Mouse (Mus musculus) cortical plate, adult 2 months (tissue): ENCODE results near the gene Pea15a. TPM values are rescaled to one million over a fixed set of nuclear protein-coding genes. Genes with fewer than 3 reads are reported as not detected.

Experiments used
- H3K27ac ChIP-seq: fragments of 200-500 bp; 2 replicates; pipeline ENCODE4 v1.5.1; 2012; ENCODE audit warnings: low read length, control low read depth, inconsistent platforms; ENCODE audit not compliant: insufficient read depth
- H3K4me1 ChIP-seq: fragments of 200-500 bp; 2 replicates; pipeline ENCODE4 v1.6.1; 2011; ENCODE audit warnings: low read length; ENCODE audit not compliant: control insufficient read depth, insufficient read depth
- H3K4me3 ChIP-seq: fragments of 200-500 bp; 2 replicates; pipeline ENCODE4 v1.5.1; 2011; ENCODE audit warnings: mild to moderate bottlenecking, low read length, control low read depth; ENCODE audit not compliant: insufficient read depth
- CTCF ChIP-seq: fragments of 200-500 bp; IDR thresholded peaks from 2 replicates; pipeline ENCODE4 v1.5.1; 2011; ENCODE audit warnings: mild to moderate bottlenecking, control low read depth, low read length; ENCODE audit not compliant: insufficient read depth; ENCODE audit errors: extremely low read depth
- POLR2A ChIP-seq: fragments of 200-500 bp; IDR thresholded peaks from 2 replicates; pipeline ENCODE4 v1.6.1; 2011; ENCODE audit warnings: mild to moderate bottlenecking, low read length, control low read depth; ENCODE audit not compliant: insufficient read depth; ENCODE audit errors: extremely low read depth
- polyA plus RNA-seq: library from polyadenylated mRNA; depleted of rRNA; stranded (reverse); fragments of >200 nt; gene quantifications from 2 replicates; pipeline ENCODE4 v1.2.3, GENCODE M21; 2012

Pea15a gene
- polyA plus RNA-seq, 1 experiment: 543 TPM

GRCm38 (mm10) chr1:172204814-172205740 is 1.5 kb downstream of the Pea15a start:
- Histone ChIP-seq H3K4me3 (peak overlapping the region; percentile 91), H3K4me1 (peaks cover 23% of the 10 kb centered on the region), H3K27ac (peak overlapping the region; percentile 74)
- TF ChIP-seq CTCF (no peak), POLR2A (no peak)

- H3K4me1 ChIP-seq: peaks cover 24% of the 10 kb centered on the region
- TF ChIP-seq CTCF (no peak), POLR2A (no peak)
Observed at GRCm38 (mm10) chr1:172204033-172204813, 2.4 kb downstream of the Pea15a start.

DNA sequence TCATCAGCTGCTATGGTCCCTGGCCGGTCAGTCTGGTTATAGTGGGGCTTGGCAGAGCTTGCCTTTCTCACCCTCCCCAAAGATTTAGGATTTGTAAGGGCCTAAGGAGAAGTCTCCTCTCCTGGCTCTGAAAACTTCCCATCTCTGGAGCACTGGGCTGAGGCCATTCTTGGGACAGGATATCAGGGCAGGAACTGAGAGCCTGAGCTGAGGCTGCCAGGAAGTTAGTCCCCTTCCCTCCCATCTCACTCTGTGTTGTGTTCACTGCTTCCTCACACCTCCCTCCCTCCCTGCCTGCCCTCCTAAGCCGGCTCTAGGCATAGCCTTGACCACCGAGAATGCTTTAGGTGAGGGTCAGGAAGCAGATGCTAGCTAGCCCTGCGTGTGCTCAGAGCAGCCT is 3.0 kb downstream of the Pea15a start:
- TF ChIP-seq POLR2A: no peak
- no peak for TF ChIP-seq CTCF
- Histone ChIP-seq H3K4me3 (peak overlapping the region; percentile 91), H3K4me1 (peaks cover 25% of the 10 kb centered on the region), H3K27ac (peak overlapping the region; percentile 43)

More at GRCm38 (mm10) chr1:172204033-172204813, 2.4 kb downstream of the Pea15a start:
- Histone ChIP-seq H3K4me3 (peak overlapping the region; percentile 91), H3K27ac (peak overlapping the region; percentile 43)

- H3K27ac ChIP-seq: no peak overlapping the region; the same call in 1 of the 2 replicates
- peak overlapping the region; percentile 91; the same call in 1 of the 2 replicates for H3K4me3 ChIP-seq
- peaks cover 25% of the 10 kb centered on the region for H3K4me1 ChIP-seq
- TF ChIP-seq POLR2A: no peak
- no peak for TF ChIP-seq CTCF
Observed at GRCm38 (mm10) chr1:172202894-172203522, 3.6 kb downstream of the Pea15a start.

DNA sequence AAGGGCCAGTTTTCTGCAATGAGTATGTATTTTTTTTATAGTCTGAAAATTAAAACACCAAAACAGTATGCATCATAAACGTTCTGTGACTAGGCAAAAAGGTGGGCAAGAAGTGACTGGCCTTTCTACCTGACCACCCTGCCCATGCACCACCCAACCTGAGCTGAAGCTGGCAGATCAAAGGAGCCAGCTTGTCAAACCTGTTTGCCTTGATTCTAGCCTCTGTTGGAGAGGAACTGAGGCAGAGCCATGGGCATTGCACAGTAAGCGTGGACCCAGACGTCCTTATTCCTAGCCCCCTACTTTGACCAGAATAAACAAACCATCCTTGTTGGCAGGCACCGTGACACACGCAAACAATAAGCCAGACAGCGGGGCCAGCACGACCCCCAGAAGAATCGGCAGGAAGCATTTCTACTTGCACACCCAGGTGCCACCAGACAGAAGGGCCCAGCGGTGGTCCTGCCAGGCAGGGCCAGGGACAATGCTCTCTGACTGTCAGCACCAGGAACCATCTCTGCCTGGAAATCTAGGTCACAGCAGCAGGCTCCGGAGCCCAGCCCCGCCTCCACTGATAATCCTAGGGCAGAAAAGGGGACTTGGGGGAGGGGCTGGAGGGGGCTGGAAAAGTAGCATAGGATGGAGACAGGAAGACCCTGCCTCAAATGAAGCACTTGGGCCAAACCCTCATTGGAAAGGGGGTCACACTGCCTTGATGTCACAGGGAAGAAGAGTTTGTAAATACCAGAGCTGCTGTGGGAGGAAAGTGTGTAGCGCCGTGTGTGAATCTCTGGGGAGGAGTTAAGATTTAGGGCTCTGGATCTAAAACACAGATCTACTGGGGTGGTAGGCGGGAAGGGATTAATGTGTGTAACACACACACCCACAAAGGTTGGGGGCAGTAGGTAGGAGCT is 4.4 kb downstream of the Pea15a start:
- H3K4me1 ChIP-seq: peaks cover 24% of the 10 kb centered on the region
- no peak for TF ChIP-seq POLR2A
- TF ChIP-seq CTCF: no peak
- peak overlapping the region; percentile 91 for H3K4me3 ChIP-seq
- peak overlapping the region; percentile 39 for H3K27ac ChIP-seq

- Histone ChIP-seq H3K4me3 (no peak overlapping the region), H3K4me1 (peaks cover 24% of the 10 kb centered on the region), H3K27ac (peak overlapping the region; percentile 7)
- TF ChIP-seq CTCF (no peak), POLR2A (no peak; the same call in 1 of the 2 replicates)
Observed at GRCm38 (mm10) chr1:172200871-172201447, 5.6 kb downstream of the Pea15a start.

GRCm38 (mm10) chr1:172200161-172200560 is 6.4 kb downstream of the Pea15a start:
- Histone ChIP-seq H3K27ac (peak overlapping the region; percentile 24; the same call in 1 of the 2 replicates), H3K4me1 (peaks cover 25% of the 10 kb centered on the region), H3K4me3 (no peak overlapping the region)
- TF ChIP-seq POLR2A (no peak), CTCF (no peak)

DNA sequence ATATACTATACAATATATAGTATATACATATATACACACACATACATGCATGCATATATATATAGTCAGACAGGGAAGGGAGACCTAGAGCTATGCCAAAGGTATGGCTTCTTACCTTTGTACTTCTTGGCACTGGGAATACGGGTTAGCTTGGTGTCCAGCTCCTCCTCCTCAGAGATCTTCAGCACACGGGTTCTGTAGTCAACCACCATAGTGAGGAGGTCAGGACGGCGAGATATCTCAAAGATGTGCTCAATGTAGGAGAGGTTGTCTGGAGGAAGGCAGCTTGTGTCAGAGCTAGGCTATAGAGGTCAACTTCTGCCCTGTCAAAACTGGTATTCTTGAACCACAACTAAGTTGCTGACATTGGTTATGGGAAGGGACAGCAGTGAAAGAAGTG is 7.6 kb downstream of the Pea15a start:
- no peak overlapping the region for H3K27ac ChIP-seq
- no peak overlapping the region for H3K4me3 ChIP-seq
- peaks cover 24% of the 10 kb centered on the region for H3K4me1 ChIP-seq
- TF ChIP-seq CTCF: no peak
